Mouse (Mus musculus) frontal cortex, postnatal 14 days (tissue): ENCODE results near the gene Tm9sf4.

Experiments
- DNase-seq, 2 experiments: peaks; one replicate each; pipeline ENCODE4 v3.0.0; 2022; ENCODE audit warnings: low spot score in 2 of 2

Gene Tm9sf4

DNA sequence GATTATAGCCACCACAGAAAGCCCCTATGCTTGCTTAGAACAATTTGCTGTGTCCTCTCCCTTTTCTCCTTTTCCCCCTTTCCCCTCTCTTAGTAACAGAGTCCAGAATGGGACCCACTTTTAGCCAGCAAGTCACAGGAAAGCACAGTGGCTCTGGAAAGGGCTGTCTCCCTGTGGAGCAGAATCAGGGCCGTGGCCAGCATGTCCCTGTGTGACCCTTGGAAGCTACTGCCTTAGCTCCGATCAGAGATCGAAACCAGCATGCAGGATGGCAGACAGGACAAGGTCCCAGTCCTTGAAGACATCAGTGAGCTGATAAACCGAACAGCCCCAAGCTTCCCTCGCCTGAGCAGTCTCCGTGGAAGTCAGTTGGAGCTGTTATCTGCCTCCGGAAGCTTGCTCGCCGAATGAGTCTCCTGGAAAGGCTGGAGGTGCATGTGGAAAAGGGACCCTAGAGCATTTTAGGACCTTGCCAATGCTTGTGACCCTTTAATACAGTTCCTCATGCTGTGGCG lies 56.8 kb downstream of the Tm9sf4 start:
- no peak for DNase-seq

DNA sequence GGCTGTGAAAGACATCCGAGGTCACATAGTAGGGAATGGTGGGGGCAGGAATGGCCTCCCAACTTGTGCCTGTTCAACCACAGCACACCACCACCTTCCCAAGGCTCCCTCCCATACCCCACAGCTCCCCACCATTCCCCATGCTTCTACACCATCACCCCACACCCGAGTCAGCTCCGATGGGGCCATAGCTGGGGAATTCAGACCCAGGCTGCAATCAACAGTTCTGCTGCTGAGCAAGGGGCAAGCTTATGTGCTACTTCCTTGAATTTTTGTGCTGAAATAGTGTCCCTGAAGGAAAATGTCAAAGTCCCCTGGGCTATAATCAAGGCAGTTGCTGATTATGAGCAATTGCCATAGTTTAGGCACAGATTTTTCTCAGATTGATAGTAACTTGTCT lies 57.4 kb downstream of the Tm9sf4 start:
- no peak for DNase-seq

DNA sequence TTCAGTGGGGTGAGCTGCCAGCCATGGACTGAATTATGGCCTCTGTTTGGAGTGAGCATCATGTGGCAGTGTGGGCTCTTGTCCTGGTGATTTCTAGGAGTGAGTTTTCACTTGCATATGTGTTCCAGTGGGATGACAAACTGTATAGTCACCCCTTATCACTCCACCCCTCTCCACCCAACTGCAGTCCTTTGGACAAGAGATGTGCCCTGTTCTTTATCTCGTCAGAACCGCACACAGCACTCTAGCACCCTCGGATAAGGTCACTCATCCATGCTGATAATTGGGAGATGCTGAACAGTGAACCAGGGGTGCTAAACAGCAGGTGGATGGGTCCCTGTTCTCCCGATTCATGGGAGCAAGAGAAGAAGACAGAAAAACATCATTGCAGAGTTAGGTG lies 60.5 kb downstream of the Tm9sf4 start:
- no peak for DNase-seq

DNA sequence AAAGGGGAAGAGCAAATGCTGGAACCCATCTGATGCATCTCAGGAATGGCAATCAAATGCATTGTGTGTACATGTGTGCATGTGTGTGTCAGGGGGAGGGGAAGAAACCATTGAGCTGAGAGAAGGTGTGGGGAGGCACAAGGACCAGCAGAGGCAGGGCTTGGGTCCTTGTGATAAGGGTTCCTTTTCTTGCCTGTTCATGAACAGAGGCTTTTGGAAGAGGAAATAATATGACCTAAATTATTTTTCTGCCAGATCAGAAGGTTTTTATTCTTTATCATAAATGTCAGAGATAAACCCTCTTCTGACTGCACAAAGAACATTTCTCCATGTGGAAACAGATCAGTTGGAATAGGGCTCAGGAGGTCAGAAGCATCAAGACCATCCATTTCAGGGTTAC lies 61.0 kb downstream of the Tm9sf4 start:
- DNase-seq, result no peak

DNA sequence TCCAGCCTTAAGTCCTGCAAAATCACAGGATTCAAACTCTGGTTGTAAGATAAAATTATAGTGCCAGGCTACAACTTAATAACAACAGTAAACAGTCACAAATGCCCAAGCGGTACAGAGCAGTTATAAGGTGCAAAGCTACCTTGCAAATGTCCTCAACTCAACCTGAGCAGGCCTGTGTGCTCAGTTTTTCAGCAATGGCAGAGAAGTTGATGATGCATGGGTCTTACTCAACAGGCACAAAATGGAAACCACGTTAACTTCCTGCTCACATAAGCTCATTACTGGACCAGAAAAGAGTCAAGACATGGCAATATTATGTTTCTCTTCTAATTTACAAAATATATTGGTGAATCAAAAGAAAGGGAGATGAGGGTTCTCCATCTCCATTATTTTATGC lies 61.5 kb downstream of the Tm9sf4 start:
- no peak for DNase-seq

DNA sequence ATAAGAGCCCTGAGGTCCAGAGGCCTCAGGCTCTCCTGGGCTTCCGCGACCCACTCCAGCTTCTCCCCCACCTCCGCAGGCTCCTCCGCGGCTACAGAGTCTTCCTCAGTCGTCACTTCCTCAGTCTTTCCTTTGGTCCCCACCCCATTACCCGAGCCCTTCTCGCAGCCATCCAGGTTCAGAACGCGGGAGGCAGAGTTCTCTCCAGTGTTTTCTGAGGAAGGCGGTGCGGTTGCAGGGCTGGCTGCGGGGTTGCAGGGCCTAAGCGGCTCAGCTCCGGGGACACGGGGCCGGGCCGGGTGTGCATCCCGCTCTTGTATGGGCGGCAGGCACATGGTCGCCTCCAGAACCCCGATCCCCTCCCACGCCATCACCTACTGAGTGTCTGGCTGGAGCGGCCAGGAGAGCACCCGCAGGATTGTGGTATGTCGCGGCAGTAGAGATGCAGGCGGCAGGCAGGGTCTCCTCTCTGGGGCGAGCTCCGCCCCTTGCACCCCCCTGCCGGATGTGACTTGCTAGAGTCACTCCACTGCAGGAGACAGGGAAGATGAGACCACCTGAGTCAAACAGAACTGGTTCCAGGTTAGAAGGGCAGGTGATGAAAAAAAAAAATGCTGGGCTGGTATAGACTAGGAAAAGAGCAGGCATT lies 64.0 kb downstream of the Tm9sf4 start, which contains the start of gene Tspyl3:
Gene Tspyl3 (minus strand): TSS at position 496 of the 649 bp plus-strand sequence.
- DNase-seq, result peak; percentile 55 to 61

DNA sequence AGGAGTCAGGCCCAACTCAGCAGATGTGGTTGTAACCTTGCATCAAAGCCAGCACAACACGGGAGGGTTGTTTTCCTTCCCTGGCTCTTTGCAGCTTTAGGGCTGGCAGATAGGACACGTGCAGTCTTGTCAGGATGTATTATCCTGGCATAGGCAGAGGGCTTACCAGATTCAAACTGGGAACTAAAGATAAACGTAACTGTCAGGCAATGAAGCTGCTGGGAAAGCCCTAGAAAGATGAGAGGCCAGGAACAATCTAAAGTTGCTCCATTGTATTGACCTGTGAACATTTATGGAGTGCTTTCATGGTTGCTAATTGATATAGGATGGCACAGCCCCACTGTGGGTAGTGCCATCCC lies 64.5 kb downstream of the Tm9sf4 start:
- DNase-seq, result no peak

DNA sequence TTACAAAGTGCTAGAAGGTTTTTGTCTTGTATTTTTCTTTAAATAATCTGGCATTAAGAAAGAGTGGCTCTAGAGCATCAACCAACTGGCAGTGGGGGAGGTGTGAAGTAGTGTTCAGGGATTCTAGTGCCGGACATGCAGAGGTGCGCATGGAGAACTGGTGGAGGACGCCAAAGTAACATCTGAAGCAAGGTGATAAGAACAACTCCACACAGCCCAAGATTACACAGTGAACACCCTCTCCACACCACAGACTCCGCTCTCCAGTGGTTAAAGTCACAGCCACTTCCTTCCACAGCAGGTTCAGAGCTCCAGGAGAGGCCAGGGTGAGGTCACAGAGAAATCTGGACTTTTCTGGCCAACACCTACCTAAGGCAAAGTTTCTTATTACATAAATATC lies 66.9 kb downstream of the Tm9sf4 start:
- no peak for DNase-seq

DNA sequence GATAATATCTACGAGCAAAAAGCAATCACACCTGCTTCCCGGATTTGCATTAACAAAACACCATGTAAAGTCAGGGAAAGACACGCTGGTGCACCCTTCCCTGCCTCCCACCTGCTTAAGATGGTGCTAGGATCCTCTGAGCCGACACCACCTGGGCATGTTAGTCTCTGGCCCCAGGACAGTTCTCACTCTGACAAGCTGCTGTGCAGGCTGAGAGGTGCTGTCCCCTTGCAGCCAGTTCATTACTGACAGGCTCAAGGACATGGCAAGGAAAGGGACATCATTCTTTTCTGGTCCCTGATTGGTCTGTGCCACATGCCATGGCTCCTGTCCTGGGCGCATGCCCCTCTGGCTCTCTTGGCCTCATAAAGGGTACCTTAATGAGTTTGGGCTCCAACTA lies 67.4 kb downstream of the Tm9sf4 start:
- DNase-seq, result no peak

DNA sequence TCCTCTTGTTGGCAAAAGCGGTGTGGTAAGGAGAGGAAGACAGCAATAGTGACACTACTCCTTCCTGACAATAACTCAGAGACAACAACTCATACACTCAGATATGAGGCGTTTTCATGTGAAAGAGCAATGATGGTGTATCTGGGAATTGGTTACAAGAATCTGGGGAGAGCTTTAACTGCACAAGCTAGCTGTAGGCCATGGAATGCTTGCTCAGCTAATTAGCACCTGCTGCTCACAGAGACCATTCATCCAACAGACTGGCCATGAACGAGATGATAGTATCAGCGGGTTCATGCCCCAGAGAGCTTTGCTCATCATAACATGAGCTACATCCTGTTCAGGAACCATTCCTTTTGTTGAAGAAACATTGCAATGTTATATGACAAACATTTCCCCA lies 76.1 kb downstream of the Tm9sf4 start:
- no peak for DNase-seq

DNA sequence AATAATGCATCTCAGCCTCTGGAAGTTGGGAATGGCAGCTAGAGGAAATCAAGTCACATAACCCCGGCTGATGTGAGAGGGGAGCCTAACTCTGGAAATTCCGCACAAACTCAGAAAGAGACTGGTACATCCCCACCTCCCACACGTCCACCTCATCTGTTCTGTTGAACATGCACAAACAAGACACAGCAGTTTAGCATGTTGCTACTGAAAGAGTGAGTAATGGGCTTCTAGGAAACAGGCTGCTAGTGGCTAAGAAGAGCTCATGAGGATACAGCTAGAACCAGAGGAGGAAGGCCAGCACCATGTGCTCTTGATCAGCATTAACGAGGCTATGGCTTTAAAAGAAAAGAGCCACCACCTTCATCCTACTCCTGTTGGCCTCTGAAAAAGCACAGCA lies 76.8 kb downstream of the Tm9sf4 start:
- no peak for DNase-seq

DNA sequence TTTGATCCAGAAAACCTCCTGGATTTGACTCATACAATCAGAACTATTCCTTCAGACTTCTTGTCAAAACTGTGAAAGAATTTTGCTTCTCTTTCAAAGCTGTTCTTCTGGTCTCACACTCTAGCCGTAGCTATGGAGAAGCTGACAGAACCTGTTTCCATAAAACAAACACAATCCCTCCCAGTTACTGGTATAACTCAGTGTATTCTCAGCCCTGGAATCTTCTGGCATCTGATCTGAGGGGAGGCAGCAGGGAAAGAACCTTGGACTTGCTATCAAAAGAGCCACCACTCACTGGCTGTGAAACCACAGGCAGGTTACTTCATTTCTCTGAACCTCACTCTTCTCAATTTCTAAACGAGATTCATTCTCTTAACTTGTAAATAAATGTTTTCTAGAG lies 77.3 kb downstream of the Tm9sf4 start:
- no peak for DNase-seq

DNA sequence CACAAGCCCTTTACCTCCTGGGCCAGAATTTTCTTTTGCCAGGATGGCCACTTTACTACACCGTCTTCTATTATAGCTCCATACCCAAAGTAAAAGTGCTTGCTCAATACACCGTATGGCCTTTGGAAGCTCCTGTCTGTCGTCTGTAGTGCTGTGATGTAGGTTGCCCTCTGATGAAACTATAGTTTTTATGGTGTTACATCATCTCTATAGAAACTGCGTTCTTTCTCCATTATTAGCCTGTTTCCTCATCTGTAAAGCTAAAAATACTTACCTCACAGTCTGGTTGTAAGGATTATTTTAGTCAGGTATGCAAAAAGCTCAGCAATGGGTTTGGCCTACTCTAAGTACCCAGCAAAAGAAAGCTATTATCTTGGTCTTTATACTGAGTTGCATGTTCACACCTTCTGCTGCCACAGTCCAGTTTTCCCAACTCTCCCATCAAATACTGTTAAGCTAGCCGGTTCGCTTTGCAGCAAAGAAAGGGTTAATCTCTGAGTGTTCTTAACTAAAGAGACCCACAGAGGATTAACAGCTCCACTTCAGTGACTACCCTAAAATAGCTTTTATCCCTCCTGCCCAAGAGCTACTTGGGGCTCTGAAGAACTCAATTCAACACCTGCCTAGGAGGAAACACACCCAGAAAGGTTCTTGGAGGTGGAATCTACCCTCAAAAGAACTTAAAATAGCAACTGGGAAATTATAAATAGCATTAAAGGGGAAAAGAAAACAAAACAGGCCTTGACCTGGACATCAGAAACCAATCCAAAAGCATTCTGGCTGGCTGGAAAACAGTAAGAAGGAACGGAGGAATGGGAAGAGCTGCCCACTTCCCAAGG lies 78.1 kb downstream of the Tm9sf4 start:
- DNase-seq, result no peak

DNA sequence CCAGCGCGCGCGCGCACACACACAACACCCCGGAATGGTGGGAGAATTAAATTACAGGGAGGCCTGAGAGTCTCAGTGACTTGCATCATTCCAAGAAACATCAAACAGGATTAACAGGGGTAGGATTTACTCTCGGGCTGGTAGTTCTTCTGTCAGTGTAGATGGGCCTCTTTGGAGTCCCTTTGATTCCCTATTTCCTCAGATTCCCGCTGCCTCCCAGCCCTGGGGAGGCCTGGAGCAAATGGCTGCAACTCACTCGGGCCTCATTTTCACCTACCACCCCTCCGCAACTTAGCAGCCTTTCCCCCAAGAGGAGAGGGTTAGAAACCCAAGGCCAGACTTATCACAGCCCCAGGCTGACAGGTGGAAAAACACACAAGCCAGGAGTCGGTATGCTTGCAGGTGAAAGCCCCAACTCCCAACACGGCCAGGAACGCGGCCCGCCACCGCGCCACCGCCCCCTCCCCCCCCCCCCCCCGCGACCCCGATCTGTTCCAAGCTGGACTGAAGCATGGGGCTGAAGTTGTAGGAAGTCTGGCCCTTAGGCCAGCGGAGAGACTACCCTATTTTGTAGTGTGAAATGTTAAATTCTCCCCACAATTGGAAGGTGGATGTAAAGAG lies 78.9 kb downstream of the Tm9sf4 start:
- no peak for DNase-seq

DNA sequence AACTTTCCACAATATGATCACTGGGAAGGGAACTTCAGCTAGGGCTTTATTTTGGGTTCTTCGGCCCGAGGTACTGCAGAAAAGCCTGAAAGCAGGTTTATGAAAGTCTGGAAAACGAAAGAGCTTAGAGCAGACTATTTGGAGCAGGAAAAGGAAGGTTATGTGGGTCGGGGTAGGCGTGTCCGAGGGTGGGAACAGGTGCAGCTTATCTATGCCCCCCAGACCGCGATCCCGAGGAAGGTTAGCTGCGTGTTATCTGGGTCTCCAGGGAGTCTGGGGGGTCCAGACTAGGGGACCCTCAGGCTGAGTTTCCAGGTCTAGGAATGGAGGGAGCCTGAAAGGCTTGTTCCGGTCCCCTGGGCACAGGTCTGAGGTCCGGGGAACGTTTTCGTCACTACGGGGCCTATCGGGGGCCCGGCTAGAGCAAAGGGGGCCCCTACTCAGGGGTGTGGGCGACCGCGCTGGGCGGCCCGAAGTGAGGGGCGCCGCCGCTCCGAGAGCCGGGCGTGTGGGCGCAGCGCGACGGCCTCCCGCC lies 79.7 kb downstream of the Tm9sf4 start:
- DNase-seq, result no peak

DNA sequence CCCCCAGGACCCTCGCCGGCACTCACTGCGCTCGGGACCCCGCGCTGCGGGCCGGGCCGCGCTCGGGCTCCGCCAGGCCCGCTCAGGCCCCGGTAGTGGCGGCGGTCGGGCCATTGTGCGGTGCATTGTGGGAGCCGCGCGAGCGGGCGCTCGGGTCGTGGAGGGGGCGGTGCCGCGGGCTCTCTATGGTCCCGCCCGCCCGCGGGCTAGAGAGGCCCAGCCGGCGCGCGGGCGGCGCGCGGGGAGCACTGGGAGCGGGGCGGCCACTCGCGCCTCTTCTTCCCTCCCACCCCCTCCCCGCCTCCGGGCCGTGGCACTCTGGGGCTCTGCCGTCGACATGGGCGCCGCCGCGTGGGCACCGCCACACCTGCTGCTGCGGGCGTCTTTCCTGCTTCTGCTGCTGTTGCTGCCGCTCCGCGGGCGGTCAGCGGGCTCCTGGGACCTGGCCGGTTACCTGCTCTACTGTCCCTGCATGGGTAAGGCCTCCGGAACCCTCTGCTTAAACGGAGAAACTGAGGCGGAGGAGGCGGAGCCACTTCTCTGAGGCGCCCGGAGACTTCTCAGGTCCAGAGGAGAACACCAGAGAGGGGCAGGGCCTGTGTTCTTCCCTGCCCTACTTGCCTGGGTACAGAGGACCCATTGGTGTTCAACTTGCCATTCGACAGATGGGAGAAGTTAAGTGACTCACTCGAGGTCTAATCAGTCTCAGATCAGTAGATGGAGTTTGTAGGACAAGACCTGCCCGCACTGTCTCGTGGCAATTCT lies 80.3 kb downstream of the Tm9sf4 start, which contains the start of the genes Plagl2 and Pofut1:
Gene Plagl2 (minus strand): TSS at position 177 of the 765 bp plus-strand sequence.
Gene Pofut1 (plus strand): TSS at position 284 of the 765 bp plus-strand sequence.
- peak; percentile 62 to 78 for DNase-seq

DNA sequence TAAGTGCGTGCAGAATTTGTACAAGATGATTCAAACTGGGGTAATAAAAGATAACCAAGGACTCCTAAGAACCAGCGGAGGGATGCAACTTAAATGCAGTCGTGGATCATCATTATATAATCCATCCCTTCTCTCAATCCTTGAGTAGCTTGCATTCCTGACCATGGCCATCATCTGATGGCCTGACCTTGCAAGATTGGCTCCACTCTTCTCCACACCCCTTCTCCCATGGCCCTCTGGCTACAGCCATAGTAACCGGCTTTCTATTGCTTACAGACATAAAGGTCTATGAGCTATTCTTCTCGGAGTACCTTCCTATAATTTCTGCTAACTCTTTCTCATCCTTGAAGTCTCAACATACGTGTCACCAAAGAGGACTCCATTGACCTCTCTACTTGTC lies 81.1 kb downstream of the Tm9sf4 start:
- DNase-seq, result no peak

DNA sequence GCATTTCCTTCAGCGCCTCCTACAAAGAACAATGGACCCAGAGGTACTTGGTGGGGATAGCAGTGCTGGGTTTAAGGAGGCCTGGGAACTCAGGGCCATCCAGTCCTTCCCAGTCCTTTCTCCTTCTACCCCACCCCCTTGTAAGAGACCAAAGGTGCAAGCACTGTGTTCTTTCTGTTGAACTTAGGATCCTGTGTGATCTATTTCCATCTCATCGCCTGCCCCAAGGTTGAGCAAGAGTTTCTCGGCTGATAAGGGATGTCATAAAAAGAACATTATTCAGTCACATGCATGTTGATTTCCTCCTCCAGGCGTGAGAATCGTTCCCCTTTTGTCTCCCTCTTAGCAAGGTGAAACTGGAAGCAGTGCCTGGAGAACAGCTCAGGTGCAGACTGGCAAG lies 88.6 kb downstream of the Tm9sf4 start:
- DNase-seq, result no peak

DNA sequence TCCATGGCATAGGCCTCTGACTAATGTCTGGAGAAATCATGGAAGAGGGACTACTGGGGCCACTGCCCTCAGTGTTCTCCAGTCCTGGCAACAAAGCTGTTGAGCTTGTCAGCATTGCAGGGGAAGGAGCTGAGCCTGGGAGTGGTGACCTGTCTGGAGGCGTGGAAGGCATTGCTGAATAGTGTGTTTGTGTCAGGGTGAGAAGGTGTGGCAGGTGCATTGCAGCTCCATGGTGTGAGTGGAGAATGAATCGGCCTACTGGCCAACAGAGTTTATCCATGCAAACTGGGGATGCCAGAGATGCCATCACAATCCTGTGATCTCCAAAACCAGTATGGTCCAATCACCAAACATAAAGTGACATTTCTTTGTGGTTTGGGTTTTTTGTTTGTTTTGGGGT lies 95.5 kb downstream of the Tm9sf4 start:
- DNase-seq, result no peak

DNA sequence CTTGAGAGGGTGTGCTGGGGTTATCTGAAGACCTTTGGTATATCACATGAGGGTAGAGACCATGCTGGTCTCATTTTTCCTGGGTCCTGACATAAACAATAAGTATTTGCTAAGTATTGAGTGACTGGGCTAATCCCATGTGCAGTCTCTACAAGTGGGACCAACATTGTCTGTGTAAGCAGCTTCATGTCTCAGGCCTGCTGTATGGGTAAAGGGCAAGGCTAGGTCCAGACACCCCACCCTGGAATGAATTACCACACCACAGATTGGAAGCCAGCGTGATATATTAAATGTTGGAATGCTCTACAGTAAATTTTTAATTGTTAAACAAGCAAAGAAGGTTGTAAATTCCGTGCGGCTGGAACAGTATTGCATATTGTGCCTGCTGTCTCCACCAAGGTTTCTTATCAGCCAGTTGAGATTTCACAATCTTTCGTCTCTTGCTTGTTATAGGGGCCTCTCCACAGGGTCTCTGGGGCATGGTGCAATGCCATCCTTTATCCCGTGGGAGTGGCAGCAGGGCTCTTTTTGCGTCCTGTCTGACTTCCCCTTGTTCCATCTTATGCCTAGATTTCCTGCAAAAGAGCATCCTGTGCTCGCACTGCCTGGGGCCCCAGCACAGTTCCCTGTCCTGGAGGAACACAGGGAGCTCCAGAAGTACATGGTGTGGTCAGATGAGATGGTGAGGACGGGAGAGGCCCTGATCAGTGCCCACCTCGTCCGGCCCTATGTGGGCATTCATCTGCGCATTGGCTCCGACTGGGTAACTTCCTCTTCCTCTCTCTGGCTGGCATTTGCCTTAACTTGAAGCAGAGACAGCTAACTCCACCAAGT lies 98.1 kb downstream of the Tm9sf4 start:
- DNase-seq, result no peak
